Mouse (Mus musculus) liver, postnatal 0 days (tissue): Measurements from ENCODE around the gene Trf.

ENCODE experiments used
- CTCF ChIP-seq: sonication (generic); IDR thresholded peaks from 2 replicates; pipeline ENCODE4 v1.5.1; 2016; ENCODE audit warnings: antibody characterized with exemption, low read depth
- EP300 ChIP-seq: IDR thresholded peaks from 2 replicates; pipeline ENCODE4 v1.6.1; 2016; ENCODE audit warnings: antibody characterized with exemption, low read depth, mild to moderate bottlenecking

DNA sequence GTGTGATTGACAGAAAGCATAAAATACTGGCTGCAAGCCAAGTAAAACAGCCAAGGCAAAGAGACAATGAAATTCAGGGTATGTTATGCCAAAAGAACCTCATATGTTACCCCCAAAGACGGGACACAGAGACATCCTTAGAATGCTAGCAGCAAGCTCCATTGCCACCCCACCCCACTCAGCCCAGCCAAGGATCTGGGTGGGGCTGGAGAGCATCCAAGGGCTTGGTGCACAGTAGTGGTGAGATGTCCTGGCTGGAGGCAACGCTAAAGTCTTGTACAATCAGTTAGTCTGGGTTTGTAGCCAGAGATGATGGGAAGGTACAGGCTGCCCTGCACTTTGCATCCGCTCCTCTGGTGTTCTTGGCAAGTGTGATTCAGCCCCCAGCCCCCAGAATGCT is 49.9 kb downstream of the Trf start:
- no peak for TF ChIP-seq CTCF
- TF ChIP-seq EP300 = no peak
